Mouse (Mus musculus) stomach, postnatal 0 days (tissue): ENCODE data around the gene Cpne1. TPM values are rescaled to one million over a fixed set of nuclear protein-coding genes. Genes with fewer than 3 reads are reported as not detected.

Experiments
- ATAC-seq: fragments of 200-750 bp; cut with Nextera tagmentation; 2 replicates; pipeline ENCODE4 v1.8.0; 2017; ENCODE audit not compliant: low FRiP score, low TSS enrichment
- DNase-seq: peaks from one replicate; pipeline ENCODE4 v3.0.0-alpha.2; 2016; ENCODE audit warnings: low spot score
- H3K27ac ChIP-seq: fragments of 300-500 bp; sonication (generic); replicated peaks from 2 replicates; pipeline ENCODE4 v1.5.1; 2014; ENCODE audit warnings: mild to moderate bottlenecking, control low read depth
- H3K27me3 ChIP-seq: fragments of 300-500 bp; sonication (generic); 2 replicates; pipeline ENCODE4 v1.6.1; 2014; ENCODE audit warnings: low read length; ENCODE audit not compliant: control insufficient read depth, insufficient read depth
- H3K36me3 ChIP-seq: fragments of 300-500 bp; sonication (generic); 2 replicates; pipeline ENCODE4 v1.6.1; 2014; ENCODE audit warnings: low read length, mixed read lengths; ENCODE audit not compliant: control insufficient read depth, insufficient read depth
- H3K4me1 ChIP-seq: fragments of 300-500 bp; sonication (generic); replicated peaks from 2 replicates; pipeline ENCODE4 v1.6.1; 2014; ENCODE audit warnings: antibody characterized with exemption; ENCODE audit not compliant: control insufficient read depth, insufficient read depth
- H3K4me2 ChIP-seq: fragments of 300-500 bp; sonication (generic); replicated peaks from 2 replicates; pipeline ENCODE4 v1.6.1; 2014; ENCODE audit warnings: low read depth, mild to moderate bottlenecking, control low read depth, moderate library complexity
- H3K4me3 ChIP-seq: fragments of 300-500 bp; sonication (generic); 2 replicates; pipeline ENCODE4 v1.5.1; 2014; ENCODE audit warnings: low read depth, low read length, control low read depth
- H3K9ac ChIP-seq: fragments of 300-500 bp; sonication (generic); 2 replicates; pipeline ENCODE4 v1.6.1; 2014; ENCODE audit warnings: mild to moderate bottlenecking, low read length, control low read depth, mixed read lengths
- H3K9me3 ChIP-seq: fragments of 300-500 bp; sonication (generic); 2 replicates; pipeline ENCODE4 v1.6.1; 2016; ENCODE audit warnings: low read length; ENCODE audit not compliant: control insufficient read depth
- CTCF ChIP-seq: IDR thresholded peaks from 2 replicates; pipeline ENCODE4 v1.5.1; 2016; ENCODE audit warnings: antibody characterized with exemption, low read depth, mild to moderate bottlenecking, moderate library complexity
- EP300 ChIP-seq: optimal IDR thresholded peaks from 2 replicates; pipeline ENCODE3; 2016; ENCODE audit warnings: antibody characterized with exemption
- WGBS: fragments of 180-500 bp; shearing (Covaris S2); extraction: QIAGEN DNeasy Blood & Tissue Kit; methylation state at CpG from one replicate; pipeline ENCODE4 v1.1.7; 2014; 5-methylcytosine and 5-hydroxymethylcytosine counted together
- polyA plus RNA-seq: library from polyadenylated mRNA; unstranded; fragments of >200 nt; fragmentation: Nextera tagmentation; extraction: Ambion mirVana; gene quantifications from 2 replicates; pipeline ENCODE4 v1.2.1, GENCODE M21; 2015

Gene Cpne1
- polyA plus RNA-seq, 1 experiment from 2014 or later = 27.2 TPM

DNA sequence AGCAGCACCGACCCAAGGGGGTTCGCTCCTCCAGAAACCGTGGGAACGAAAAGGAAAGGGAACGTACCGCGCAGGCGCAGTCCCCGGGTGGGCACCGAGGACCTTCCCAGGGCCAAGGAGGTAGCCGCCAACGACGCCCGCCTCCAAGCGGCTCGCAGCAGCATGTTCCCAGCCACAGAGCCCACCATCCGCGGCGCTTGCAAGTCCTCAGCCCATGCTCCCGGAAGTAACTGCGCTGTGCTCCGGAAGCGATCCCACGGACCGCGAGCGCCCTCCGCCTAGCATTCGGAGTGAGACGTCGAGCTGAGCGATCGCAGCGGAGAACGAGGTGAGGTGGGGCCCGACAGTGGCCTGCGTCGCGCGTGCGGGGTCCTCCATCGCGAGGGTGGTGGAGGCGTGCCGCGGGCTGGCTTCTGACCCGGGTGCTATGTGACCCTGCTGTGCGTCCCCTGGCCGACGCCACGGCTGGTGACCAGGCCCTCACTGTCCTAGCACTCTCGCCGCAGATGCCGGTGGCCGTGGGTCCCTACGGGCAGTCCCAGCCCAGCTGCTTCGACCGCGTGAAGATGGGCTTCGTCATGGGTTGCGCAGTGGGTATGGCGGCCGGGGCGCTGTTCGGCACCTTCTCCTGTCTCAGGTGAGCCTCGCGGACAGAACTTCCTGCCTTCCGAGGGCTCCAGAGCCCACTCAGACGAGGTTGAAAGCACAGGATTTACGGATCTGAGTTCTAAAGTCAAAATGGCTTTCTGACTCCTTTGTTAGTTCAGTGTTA is 32.4 kb upstream of the Cpne1 start, which contains the start of the genes Romo1 and Nfs1:
Gene Romo1 (plus strand): TSS at position 87 of the 772 bp plus-strand sequence.
Gene Nfs1 (minus strand): TSS at position 234 of the 772 bp plus-strand sequence.
- Histone ChIP-seq H3K4me3 (peak within 1 kb of the TSS; percentile 74), H3K27ac (peak within 1 kb of the TSS; percentile 93), H3K9ac (peak within 1 kb of the TSS; percentile 88), H3K4me2 (peak within 1 kb of the TSS; percentile 83), H3K27me3 (no peaks in the 10 kb centered on the region), H3K9me3 (no peaks in the 10 kb centered on the region), H3K4me1 (peaks cover 3% of the 10 kb centered on the region; the same call in 1 of the 2 replicates), H3K36me3 (peaks cover 15% of the 10 kb centered on the region)
- under 1% methylated on average over 69 of the region's 70 CpGs for WGBS
- TF ChIP-seq CTCF = peak; percentile 77
- no peak for TF ChIP-seq EP300
- ATAC-seq (peak; percentile 93), DNase-seq (peak; percentile 93)

DNA sequence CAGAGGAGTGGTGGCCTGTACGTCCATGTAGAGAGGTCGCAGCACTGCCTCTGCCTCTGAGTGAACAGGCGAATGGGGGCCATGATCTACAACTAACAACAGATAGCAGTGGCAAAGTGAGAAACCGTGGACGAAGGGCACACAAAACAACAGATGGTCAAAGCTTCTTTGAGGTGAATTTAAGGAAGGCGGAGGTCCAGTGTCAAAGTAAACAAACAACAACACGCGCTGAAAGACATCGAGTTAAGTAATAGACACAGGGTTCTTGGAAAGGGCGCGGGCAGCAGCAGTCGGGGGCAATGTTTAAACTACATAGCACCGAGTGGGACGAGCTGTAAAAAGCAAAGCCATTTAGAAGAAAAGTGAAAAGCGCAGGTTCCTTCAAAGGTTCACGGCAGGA is 31.6 kb upstream of the Cpne1 start:
- Histone ChIP-seq H3K4me3 (peak overlapping the region; percentile 74), H3K4me1 (peaks cover 3% of the 10 kb centered on the region; the same call in 1 of the 2 replicates), H3K4me2 (peak overlapping the region; percentile 83), H3K36me3 (peaks cover 9% of the 10 kb centered on the region), H3K9me3 (no peaks in the 10 kb centered on the region), H3K27me3 (no peaks in the 10 kb centered on the region), H3K9ac (peak overlapping the region; percentile 88), H3K27ac (peak overlapping the region; percentile 93)
- ATAC-seq (no peak), DNase-seq (no peak)
- 1% methylated on average over 16 of the region's 16 CpGs for WGBS
- TF ChIP-seq CTCF (no peak), EP300 (no peak)

DNA sequence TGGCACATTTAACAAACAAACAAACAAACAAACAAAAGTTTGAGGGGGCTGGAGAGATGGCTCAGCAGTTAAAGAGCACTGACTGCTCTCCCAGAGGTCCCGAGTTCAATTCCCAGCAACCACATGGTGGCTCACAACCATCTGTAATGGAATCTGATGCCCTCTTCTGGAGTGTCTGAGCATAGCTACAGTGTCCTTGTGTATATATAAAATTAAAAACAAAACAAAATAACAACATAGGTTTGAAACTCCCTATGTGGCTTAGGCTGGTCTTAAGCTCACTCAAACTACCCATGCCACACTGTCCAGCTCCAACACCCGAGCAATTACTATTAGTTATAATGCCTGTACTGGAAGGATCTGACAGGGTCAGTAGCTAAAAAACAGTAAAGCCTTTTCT is 31.1 kb upstream of the Cpne1 start:
- Histone ChIP-seq H3K4me2 (peak overlapping the region; percentile 83), H3K27me3 (no peaks in the 10 kb centered on the region), H3K9me3 (no peaks in the 10 kb centered on the region), H3K4me3 (no peak overlapping the region), H3K27ac (no peak overlapping the region), H3K36me3 (peaks cover 6% of the 10 kb centered on the region; the same call in 1 of the 2 replicates), H3K4me1 (peaks cover 3% of the 10 kb centered on the region; the same call in 1 of the 2 replicates), H3K9ac (peak overlapping the region; percentile 88; the same call in 1 of the 2 replicates)
- DNase-seq = no peak
- 67% methylated on average over 2 of the region's 2 CpGs for WGBS
- ATAC-seq = no peak
- TF ChIP-seq CTCF (peak; percentile 23), EP300 (no peak)

DNA sequence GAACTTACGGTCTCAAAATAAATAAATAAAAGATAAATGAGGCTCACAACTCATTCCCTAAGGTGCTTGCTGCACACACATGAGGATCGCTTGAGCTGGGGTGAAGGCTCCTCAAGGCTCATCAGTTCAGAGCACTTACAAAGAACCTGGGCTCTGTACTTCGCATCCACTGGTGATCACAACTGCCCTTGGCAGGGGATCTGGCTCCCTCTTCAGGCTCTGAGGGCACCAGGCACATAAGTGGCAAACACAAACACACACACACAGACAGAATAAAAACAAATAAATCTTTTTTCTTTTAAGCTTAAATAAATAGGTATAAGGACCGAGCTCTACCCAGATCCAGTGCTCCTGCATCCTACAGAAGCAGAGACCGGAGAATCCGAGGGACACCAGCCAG is 23.9 kb upstream of the Cpne1 start:
- no peaks in the 10 kb centered on the region for H3K4me1 ChIP-seq
- TF ChIP-seq CTCF = peak; percentile 59
- TF ChIP-seq EP300 = no peak
- no peak overlapping the region for H3K4me2 ChIP-seq
- DNase-seq = no peak
- H3K9me3 ChIP-seq = no peaks in the 10 kb centered on the region
- WGBS = 88% methylated on average over 6 of the region's 6 CpGs
- no peak overlapping the region for H3K27ac ChIP-seq
- H3K4me3 ChIP-seq = no peak overlapping the region
- ATAC-seq = no peak
- H3K36me3 ChIP-seq = peaks cover 3% of the 10 kb centered on the region; the same call in 1 of the 2 replicates
- no peaks in the 10 kb centered on the region for H3K27me3 ChIP-seq
- H3K9ac ChIP-seq = no peak overlapping the region

DNA sequence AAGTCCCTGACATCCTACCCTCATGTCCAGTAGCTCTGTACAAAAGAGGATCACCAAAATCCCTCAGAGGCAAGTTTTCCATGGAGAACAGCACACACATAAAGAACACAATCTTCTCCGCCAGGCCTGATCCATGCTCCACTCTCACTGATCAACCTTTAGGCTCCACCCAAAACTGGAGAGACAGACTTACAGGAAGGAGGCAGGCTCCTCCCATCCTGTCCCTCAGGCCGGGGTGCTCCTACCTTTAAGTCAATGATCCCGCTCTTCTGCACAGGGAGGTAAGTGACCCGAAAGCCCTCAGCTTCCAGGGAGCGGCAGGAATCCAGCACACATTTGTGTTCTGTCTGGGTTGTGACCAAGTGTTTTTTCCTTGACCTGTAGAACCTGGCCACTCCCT is 22.4 kb upstream of the Cpne1 start:
- 80% methylated on average over 5 of the region's 5 CpGs for WGBS
- Histone ChIP-seq H3K9ac (no peak overlapping the region), H3K4me2 (no peak overlapping the region), H3K27me3 (no peaks in the 10 kb centered on the region), H3K4me1 (no peaks in the 10 kb centered on the region), H3K4me3 (no peak overlapping the region), H3K36me3 (peaks cover 3% of the 10 kb centered on the region; the same call in 1 of the 2 replicates), H3K9me3 (no peaks in the 10 kb centered on the region), H3K27ac (no peak overlapping the region)
- TF ChIP-seq CTCF = no peak
- no peak for TF ChIP-seq EP300
- DNase-seq (no peak), ATAC-seq (peak; percentile 12; the same call in 1 of the 2 replicates)

DNA sequence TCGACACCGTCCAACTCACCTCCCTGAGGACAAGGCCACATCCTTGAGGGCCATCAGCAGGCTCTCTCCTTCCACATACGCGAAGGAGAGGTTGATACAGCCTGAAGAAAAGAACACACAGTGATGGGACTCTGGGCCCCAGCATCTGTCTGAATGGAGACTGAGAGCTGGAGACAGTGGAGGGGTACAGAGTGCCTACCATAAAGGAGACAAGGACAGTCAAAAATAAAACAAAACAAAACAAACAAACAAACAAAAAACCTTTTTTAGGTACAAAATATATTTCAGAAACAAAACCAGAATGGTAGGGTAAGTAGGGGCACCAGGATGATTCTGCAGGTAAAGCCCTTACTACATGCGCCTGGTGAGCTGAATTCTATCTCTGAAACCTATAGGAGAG is 15.2 kb upstream of the Cpne1 start, which contains the start of gene Gm28036:
Gene Gm28036 (minus strand): TSS at position 101 of the 400 bp plus-strand sequence.
- DNase-seq (no peak), ATAC-seq (no peak)
- Histone ChIP-seq H3K27ac (no peak within 1 kb of the TSS), H3K4me1 (no peaks in the 10 kb centered on the region), H3K9me3 (no peaks in the 10 kb centered on the region), H3K4me2 (no peak within 1 kb of the TSS), H3K9ac (no peak within 1 kb of the TSS), H3K4me3 (no peak within 1 kb of the TSS), H3K36me3 (peaks cover 3% of the 10 kb centered on the region; the same call in 1 of the 2 replicates), H3K27me3 (no peaks in the 10 kb centered on the region)
- TF ChIP-seq CTCF (no peak), EP300 (no peak)
- 93% methylated on average over 5 of the region's 5 CpGs for WGBS
